Mouse (Mus musculus) limb, embryonic 14.5 days (tissue): ENCODE data around the gene Olfr1388. TPM values are rescaled to one million over a fixed set of nuclear protein-coding genes. Genes with fewer than 3 reads are reported as not detected.
"Not testable (repeated sequence)": the region's sequence is repeated elsewhere in the genome, so short reads cannot be mapped to it uniquely, and the experiment has no call there.

Experiments
- ATAC-seq: fragments of 200-750 bp; cut with Nextera tagmentation; 2 replicates; pipeline ENCODE4 v1.8.0; 2017; ENCODE audit warnings: low read depth, moderate number of reproducible peaks, moderate TSS enrichment; ENCODE audit not compliant: low FRiP score
- DNase-seq: peaks from one replicate; pipeline ENCODE4 v3.0.0-alpha.2; 2015; ENCODE audit warnings: low spot score
- H3K27ac ChIP-seq: fragments of 300-500 bp; sonication (generic); replicated peaks from 2 replicates; pipeline ENCODE4 v1.5.1; 2014; ENCODE audit warnings: low read depth, mild to moderate bottlenecking, low read length, moderate library complexity, mixed read lengths
- H3K27me3 ChIP-seq: fragments of 300-500 bp; sonication (generic); 2 replicates; pipeline ENCODE4 v1.6.1; 2014; ENCODE audit warnings: low read length, mixed read lengths; ENCODE audit not compliant: control insufficient read depth, insufficient read depth
- H3K36me3 ChIP-seq: fragments of 300-500 bp; sonication (generic); 2 replicates; pipeline ENCODE4 v1.6.1; 2014; ENCODE audit warnings: mild to moderate bottlenecking, low read length, moderate library complexity, mixed read lengths; ENCODE audit not compliant: control insufficient read depth, insufficient read depth
- H3K4me1 ChIP-seq: fragments of 300-500 bp; sonication (generic); 2 replicates; pipeline ENCODE4 v1.6.1; 2014; ENCODE audit warnings: antibody characterized with exemption, low read length, mixed read lengths; ENCODE audit not compliant: control insufficient read depth, insufficient read depth
- H3K4me2 ChIP-seq: fragments of 300-500 bp; sonication (generic); replicated peaks from 2 replicates; pipeline ENCODE4 v1.6.1; 2014; ENCODE audit warnings: low read depth, mild to moderate bottlenecking, low read length, moderate library complexity; ENCODE audit not compliant: severe bottlenecking
- H3K4me3 ChIP-seq: fragments of 300-500 bp; sonication (generic); replicated peaks from 2 replicates; pipeline ENCODE4 v1.5.1; 2014; ENCODE audit warnings: low read length
- H3K9ac ChIP-seq: fragments of 300-500 bp; sonication (generic); 2 replicates; pipeline ENCODE4 v1.6.1; 2014; ENCODE audit warnings: mild to moderate bottlenecking, low read depth, low read length, moderate library complexity; ENCODE audit not compliant: severe bottlenecking
- H3K9me3 ChIP-seq: fragments of 300-500 bp; sonication (generic); 2 replicates; pipeline ENCODE4 v1.6.1; 2016; ENCODE audit warnings: low read length; ENCODE audit not compliant: control insufficient read depth
- POLR2A ChIP-seq: fragments of 200-500 bp; IDR thresholded peaks from 2 replicates; pipeline ENCODE4 v1.8.0; 2012; ENCODE audit warnings: inconsistent platforms, mild to moderate bottlenecking, moderate library complexity, borderline replicate concordance; ENCODE audit not compliant: insufficient read depth, insufficient read length; ENCODE audit errors: extremely low read depth
- WGBS: fragments of 180-500 bp; shearing (Covaris S2); extraction: QIAGEN DNeasy Blood & Tissue Kit; methylation state at CpG from one replicate; pipeline ENCODE4 v1.1.7; 2014; 5-methylcytosine and 5-hydroxymethylcytosine counted together
- polyA plus RNA-seq, 2 experiments: library from polyadenylated mRNA; depleted of rRNA in 1 of 2; stranded (reverse) in 1 of 2; unstranded in 1 of 2; fragments of >200 nt; fragmentation: Nextera tagmentation in 1 of 2; extraction: Ambion mirVana in 1 of 2; gene quantifications; 2 replicates each; pipeline versions ENCODE4 v1.2.1 to v1.2.3; 2012 to 2014

The Olfr1388 gene
- polyA plus RNA-seq (2012; rRNA removed) (0.11 and 0.19 TPM in 2 replicates), polyA plus RNA-seq (2014; fragmentation: Nextera tagmentation; extraction: Ambion mirVana) (0.06 and 0.15 TPM in 2 replicates)

GRCm38 (mm10) chr11:49436411-49436810 is at the start of gene Olfr1388:
Gene Olfr1388 (plus strand): TSS chr11:49436624.
- no peak for DNase-seq
- Histone ChIP-seq H3K4me2 (no peak within 1 kb of the TSS), H3K9ac (no peak within 1 kb of the TSS), H3K4me1 (no peaks in the 10 kb centered on the region), H3K27ac (no peak within 1 kb of the TSS), H3K27me3 (no peaks in the 10 kb centered on the region), H3K36me3 (no peaks in the 10 kb centered on the region), H3K9me3 (no peaks in the 10 kb centered on the region), H3K4me3 (no peak within 1 kb of the TSS)
- WGBS, result 77% methylated on average over 3 of the region's 3 CpGs
- ATAC-seq, result no peak
- no peak for TF ChIP-seq POLR2A

- H3K9me3 ChIP-seq, H3K4me2 ChIP-seq, H3K4me1 ChIP-seq, ATAC-seq, DNase-seq, H3K27ac ChIP-seq, H3K9ac ChIP-seq, H3K4me3 ChIP-seq, H3K36me3 ChIP-seq, H3K27me3 ChIP-seq: not testable (repeated sequence)
- 75% methylated on average over 1 of the region's 1 CpGs for WGBS
Observed at GRCm38 (mm10) chr11:49392707-49393106, 43.7 kb upstream of the Olfr1388 start.

- TF ChIP-seq POLR2A, result no peak
- WGBS, result 69% methylated on average over 3 of the region's 3 CpGs
- Histone ChIP-seq H3K4me3 (no peak overlapping the region), H3K36me3 (no peaks in the 10 kb centered on the region), H3K9ac (no peak overlapping the region), H3K4me1 (no peaks in the 10 kb centered on the region), H3K27me3 (no peaks in the 10 kb centered on the region), H3K27ac (no peak overlapping the region), H3K4me2 (no peak overlapping the region), H3K9me3 (no peaks in the 10 kb centered on the region)
- ATAC-seq (no peak), DNase-seq (no peak)
Observed at GRCm38 (mm10) chr11:49406784-49407183, 29.6 kb upstream of the Olfr1388 start.

- TF ChIP-seq POLR2A, result no peak
- H3K36me3 ChIP-seq, result no peaks in the 10 kb centered on the region
- H3K27ac ChIP-seq, result no peak overlapping the region
- H3K4me1 ChIP-seq, result no peaks in the 10 kb centered on the region
- no peak overlapping the region for H3K4me2 ChIP-seq
- H3K9me3 ChIP-seq, result no peaks in the 10 kb centered on the region
- no peak overlapping the region for H3K4me3 ChIP-seq
- H3K9ac ChIP-seq, result no peak overlapping the region
- DNase-seq (peak; percentile 10), ATAC-seq (no peak)
- WGBS, result 18% methylated on average over 1 of the region's 1 CpGs
- no peaks in the 10 kb centered on the region for H3K27me3 ChIP-seq
Observed at GRCm38 (mm10) chr11:49410540-49410939, 25.9 kb upstream of the Olfr1388 start.

GRCm38 (mm10) chr11:49422767-49423166 is 13.7 kb upstream of the Olfr1388 start, which contains the start of gene Olfr1389:
Gene Olfr1389 (plus strand): TSS chr11:49423067.
- WGBS, result 87% methylated on average over 2 of the region's 2 CpGs
- H3K4me1 ChIP-seq, result no peaks in the 10 kb centered on the region
- no peaks in the 10 kb centered on the region for H3K27me3 ChIP-seq
- H3K9me3 ChIP-seq, result no peaks in the 10 kb centered on the region
- no peak within 1 kb of the TSS for H3K9ac ChIP-seq
- no peaks in the 10 kb centered on the region for H3K36me3 ChIP-seq
- no peak within 1 kb of the TSS for H3K4me2 ChIP-seq
- TF ChIP-seq POLR2A, result no peak
- DNase-seq, result no peak
- H3K27ac ChIP-seq, result no peak within 1 kb of the TSS
- no peak within 1 kb of the TSS for H3K4me3 ChIP-seq
- ATAC-seq, result no peak

GRCm38 (mm10) chr11:49425257-49425927 is 11.0 kb upstream of the Olfr1388 start:
- ATAC-seq, result no peak
- WGBS, result 86% methylated on average over 1 of the region's 1 CpGs
- H3K4me3 ChIP-seq, result no peak overlapping the region

More at GRCm38 (mm10) chr11:49425257-49425927, 11.0 kb upstream of the Olfr1388 start:
- Histone ChIP-seq H3K27me3 (no peaks in the 10 kb centered on the region), H3K4me2 (no peak overlapping the region), H3K27ac (no peak overlapping the region), H3K36me3 (no peaks in the 10 kb centered on the region), H3K9ac (no peak overlapping the region), H3K4me1 (no peaks in the 10 kb centered on the region), H3K9me3 (no peaks in the 10 kb centered on the region)
- TF ChIP-seq POLR2A, result no peak
- DNase-seq, result no peak
